Mouse (Mus musculus) forebrain, embryonic 12.5 days (tissue): ENCODE data around the gene Atp13a4. TPM values are rescaled to one million over a fixed set of nuclear protein-coding genes. Genes with fewer than 3 reads are reported as not detected.

Source experiments
- ATAC-seq: fragments of 200-750 bp; cut with Nextera tagmentation; 2 replicates; pipeline ENCODE4 v1.8.0; 2017; ENCODE audit warnings: moderate TSS enrichment; ENCODE audit not compliant: low FRiP score
- H3K27ac ChIP-seq: fragments of 300-500 bp; sonication (generic); 2 replicates; pipeline ENCODE4 v1.5.1; 2016; ENCODE audit warnings: mild to moderate bottlenecking
- H3K27me3 ChIP-seq: fragments of 300-500 bp; sonication (generic); 2 replicates; pipeline ENCODE4 v1.6.1; 2016; ENCODE audit warnings: mild to moderate bottlenecking
- H3K36me3 ChIP-seq: fragments of 300-500 bp; sonication (generic); replicated peaks from 2 replicates; pipeline ENCODE4 v1.6.1; 2016; ENCODE audit warnings: mild to moderate bottlenecking
- H3K4me1 ChIP-seq: fragments of 300-500 bp; sonication (generic); 2 replicates; pipeline ENCODE4 v1.6.1; 2016
- H3K4me2 ChIP-seq: fragments of 300-500 bp; sonication (generic); 2 replicates; pipeline ENCODE4 v1.6.1; 2016; ENCODE audit warnings: mild to moderate bottlenecking, moderate library complexity
- H3K4me3 ChIP-seq: fragments of 300-500 bp; sonication (generic); replicated peaks from 2 replicates; pipeline ENCODE4 v1.5.1; 2016; ENCODE audit warnings: mild to moderate bottlenecking
- H3K9ac ChIP-seq: fragments of 300-500 bp; sonication (generic); 2 replicates; pipeline ENCODE4 v1.6.1; 2016; ENCODE audit warnings: mild to moderate bottlenecking
- H3K9me3 ChIP-seq: fragments of 300-500 bp; sonication (generic); 2 replicates; pipeline ENCODE4 v1.6.1; 2016
- WGBS: fragments of 180-500 bp; shearing (Covaris S2); methylation state at CpG from one replicate; pipeline ENCODE4 v1.1.7; 2016; 5-methylcytosine and 5-hydroxymethylcytosine counted together
- polyA plus RNA-seq: library from polyadenylated mRNA; unstranded; fragments of >200 nt; fragmentation: Nextera tagmentation; extraction: Ambion mirVana; gene quantifications from 2 replicates; pipeline ENCODE4 v1.2.1, GENCODE M21; 2016

Atp13a4 gene
- polyA plus RNA-seq, 1 experiment from 2014 or later = 0.24 TPM

DNA sequence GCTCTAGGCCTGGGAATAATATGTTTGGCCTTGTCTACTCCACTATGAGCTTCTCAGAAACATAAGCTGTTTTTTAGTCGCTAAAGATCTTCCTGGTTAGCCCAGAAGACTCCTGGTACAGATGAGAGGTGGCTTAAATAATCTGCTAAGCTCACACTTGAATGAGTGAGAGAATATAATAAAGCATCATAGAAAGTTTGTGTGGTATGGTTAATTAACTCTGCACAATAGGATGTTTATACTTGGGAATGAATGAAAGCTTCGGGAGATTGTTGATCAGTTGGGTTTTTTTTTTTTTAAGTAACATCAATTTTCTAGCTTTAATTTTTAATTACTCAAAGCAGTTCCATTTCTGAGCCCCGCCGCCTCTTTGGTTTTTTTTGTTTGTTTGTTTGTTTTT lies 8.8 kb downstream of the Atp13a4 start:
- H3K9ac ChIP-seq = no peak overlapping the region
- WGBS = 76% methylated on average over 4 of the region's 4 CpGs

DNA sequence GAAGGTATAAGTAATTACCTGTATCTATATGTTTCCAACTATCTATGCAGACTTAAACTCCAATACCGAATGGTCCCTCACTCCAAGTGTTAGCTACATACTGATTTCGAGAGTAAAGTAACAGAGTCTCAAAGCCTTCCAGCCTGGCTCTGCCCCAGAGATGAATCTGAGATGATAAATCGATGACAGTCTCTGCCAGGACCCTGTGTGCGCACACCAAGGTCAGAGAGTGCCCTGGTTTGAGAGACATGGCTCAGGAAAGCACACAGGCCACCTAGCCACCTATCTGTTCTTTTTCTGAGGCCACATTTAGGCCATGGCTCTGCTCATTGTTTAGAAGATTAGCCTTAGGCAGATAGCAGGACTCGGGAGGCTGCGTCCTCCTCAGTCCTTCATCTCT lies 11.0 kb downstream of the Atp13a4 start:
- no peaks in the 10 kb centered on the region for H3K9me3 ChIP-seq
- WGBS = 85% methylated on average over 6 of the region's 6 CpGs

More for the DNA sequence above, 8.8 kb downstream of the Atp13a4 start:
- no peaks in the 10 kb centered on the region for H3K27me3 ChIP-seq
- H3K4me2 ChIP-seq = no peak overlapping the region
- no peaks in the 10 kb centered on the region; the same call in 1 of the 2 replicates for H3K4me1 ChIP-seq
- no peaks in the 10 kb centered on the region for H3K36me3 ChIP-seq
- H3K27ac ChIP-seq = no peak overlapping the region
- ATAC-seq = no peak
- H3K4me3 ChIP-seq = no peak overlapping the region
- no peaks in the 10 kb centered on the region for H3K9me3 ChIP-seq

DNA sequence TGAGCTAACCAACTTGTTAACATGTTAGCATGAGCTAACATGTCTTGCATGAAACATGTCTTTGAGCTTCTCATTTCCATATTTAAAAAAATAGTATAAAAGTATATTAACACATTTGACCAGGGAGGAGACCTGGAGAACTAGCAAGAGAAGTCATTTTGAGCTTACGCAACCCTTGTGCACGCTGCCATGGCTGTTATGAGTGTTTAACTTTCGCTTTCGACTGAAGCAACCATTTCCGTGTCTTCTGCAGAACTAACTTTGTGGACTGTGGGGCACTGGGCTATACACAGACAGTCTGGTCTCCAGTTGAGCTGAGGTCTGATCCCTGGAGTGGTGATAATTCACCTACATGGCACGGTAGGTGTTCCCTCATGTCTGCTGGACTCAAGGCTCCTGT lies 17.6 kb downstream of the Atp13a4 start:
- WGBS = 93% methylated on average over 6 of the region's 6 CpGs
- Histone ChIP-seq H3K27me3 (no peaks in the 10 kb centered on the region), H3K36me3 (no peaks in the 10 kb centered on the region), H3K4me2 (no peak overlapping the region), H3K27ac (no peak overlapping the region), H3K4me1 (no peaks in the 10 kb centered on the region), H3K9ac (no peak overlapping the region), H3K4me3 (no peak overlapping the region), H3K9me3 (no peaks in the 10 kb centered on the region)
- ATAC-seq = no peak

More for the DNA sequence above, 11.0 kb downstream of the Atp13a4 start:
- Histone ChIP-seq H3K4me3 (no peak overlapping the region), H3K9ac (no peak overlapping the region), H3K36me3 (no peaks in the 10 kb centered on the region), H3K4me2 (no peak overlapping the region), H3K27ac (no peak overlapping the region), H3K4me1 (no peaks in the 10 kb centered on the region; the same call in 1 of the 2 replicates), H3K27me3 (no peaks in the 10 kb centered on the region)
- no peak for ATAC-seq

DNA sequence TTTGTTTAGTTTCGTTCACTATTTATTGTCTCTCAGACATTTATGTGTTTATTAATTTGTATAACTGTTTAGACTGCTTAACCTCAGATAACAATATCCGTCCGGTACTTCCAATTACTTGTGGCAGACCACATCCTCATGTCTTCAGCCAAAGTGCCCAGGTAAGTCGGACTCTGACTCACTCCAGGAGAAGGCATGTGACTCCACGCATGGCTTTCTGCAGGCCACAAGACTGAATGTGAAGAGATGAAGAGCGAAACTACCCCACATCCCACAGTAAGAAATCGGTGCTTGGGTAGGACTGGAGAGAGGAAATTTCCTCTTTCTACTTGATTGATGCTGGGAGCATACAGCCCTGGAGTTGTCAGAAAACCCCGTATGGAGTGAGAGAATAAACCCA lies 18.1 kb downstream of the Atp13a4 start:
- no peaks in the 10 kb centered on the region for H3K36me3 ChIP-seq
- no peaks in the 10 kb centered on the region for H3K4me1 ChIP-seq
- WGBS = 90% methylated on average over 8 of the region's 8 CpGs
- H3K4me3 ChIP-seq = no peak overlapping the region
- H3K9ac ChIP-seq = no peak overlapping the region
- no peak overlapping the region for H3K27ac ChIP-seq
- no peak overlapping the region for H3K4me2 ChIP-seq
- H3K9me3 ChIP-seq = no peaks in the 10 kb centered on the region
- ATAC-seq = no peak
- H3K27me3 ChIP-seq = no peaks in the 10 kb centered on the region

DNA sequence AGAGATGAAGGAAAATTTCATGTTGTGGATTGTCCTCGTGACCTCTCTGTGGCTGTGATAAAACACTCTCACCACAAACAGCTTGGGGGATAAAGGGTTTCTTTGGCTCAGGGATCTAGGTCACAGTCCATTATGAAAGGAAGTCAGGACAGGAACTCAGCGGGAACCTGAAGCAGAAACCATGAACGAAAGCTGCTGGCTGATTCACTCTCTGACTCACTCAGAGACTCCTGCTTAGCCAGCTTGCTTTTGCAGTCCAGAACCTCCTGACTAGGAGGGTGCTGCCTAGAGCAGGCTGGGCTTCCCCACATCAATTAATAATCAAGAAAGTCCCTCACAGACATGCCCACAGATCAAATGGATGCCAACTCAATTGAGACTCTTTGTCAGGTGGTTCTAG lies 32.2 kb downstream of the Atp13a4 start:
- H3K9me3 ChIP-seq = no peaks in the 10 kb centered on the region
- H3K4me3 ChIP-seq = no peak overlapping the region
- H3K27me3 ChIP-seq = no peaks in the 10 kb centered on the region
- no peak overlapping the region for H3K27ac ChIP-seq
- no peak overlapping the region for H3K9ac ChIP-seq
- 75% methylated on average over 3 of the region's 3 CpGs for WGBS
- no peak for ATAC-seq
- H3K4me2 ChIP-seq = no peak overlapping the region
- H3K4me1 ChIP-seq = no peaks in the 10 kb centered on the region
- no peaks in the 10 kb centered on the region for H3K36me3 ChIP-seq

DNA sequence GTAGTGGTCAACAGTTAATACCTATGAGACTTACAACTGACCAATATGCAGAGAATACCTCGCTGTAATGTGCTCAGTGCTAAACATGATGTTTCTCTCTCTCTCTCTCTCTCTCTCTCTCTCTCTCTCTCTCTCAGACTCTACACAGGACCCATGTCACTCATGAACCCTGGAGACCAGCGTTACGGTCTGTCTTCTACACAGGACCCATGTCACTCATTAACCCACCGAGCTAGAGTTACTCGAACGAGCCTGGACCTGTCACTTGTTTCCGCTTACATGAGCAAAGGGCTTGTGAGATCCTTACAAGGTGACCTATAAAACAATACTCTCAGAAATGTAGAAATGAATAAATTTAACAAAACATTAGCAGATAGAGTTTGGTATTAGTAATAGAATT lies 33.9 kb downstream of the Atp13a4 start:
- no peaks in the 10 kb centered on the region for H3K4me1 ChIP-seq
- H3K9ac ChIP-seq = no peak overlapping the region
- no peaks in the 10 kb centered on the region for H3K27me3 ChIP-seq
- no peak overlapping the region for H3K4me2 ChIP-seq
- H3K27ac ChIP-seq = no peak overlapping the region
- H3K4me3 ChIP-seq = no peak overlapping the region
- no peaks in the 10 kb centered on the region for H3K36me3 ChIP-seq
- 89% methylated on average over 7 of the region's 7 CpGs for WGBS
- H3K9me3 ChIP-seq = no peaks in the 10 kb centered on the region
- ATAC-seq = no peak

DNA sequence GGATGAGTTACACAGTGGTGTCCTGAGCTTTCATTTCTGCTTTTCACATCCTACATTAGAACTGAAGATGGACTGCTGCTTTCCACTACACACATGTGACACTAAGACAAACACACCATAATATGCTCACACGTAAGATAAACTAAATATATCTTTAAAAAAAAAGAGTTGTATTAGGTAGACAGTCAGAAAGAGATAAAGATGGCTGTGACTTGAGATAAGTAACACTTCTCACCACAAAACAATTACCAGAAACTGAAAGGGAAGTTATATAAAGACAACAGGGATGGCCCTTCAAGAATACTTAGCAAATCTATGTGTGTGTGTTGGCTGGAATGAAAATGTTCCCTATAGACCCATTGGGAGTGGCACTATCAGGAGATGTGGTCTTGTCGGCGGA lies 34.8 kb downstream of the Atp13a4 start:
- Histone ChIP-seq H3K9me3 (no peaks in the 10 kb centered on the region), H3K36me3 (no peaks in the 10 kb centered on the region), H3K9ac (no peak overlapping the region), H3K4me2 (no peak overlapping the region), H3K4me3 (no peak overlapping the region), H3K27me3 (no peaks in the 10 kb centered on the region), H3K4me1 (no peaks in the 10 kb centered on the region), H3K27ac (no peak overlapping the region)
- no peak for ATAC-seq
- WGBS = 96% methylated on average over 3 of the region's 3 CpGs

DNA sequence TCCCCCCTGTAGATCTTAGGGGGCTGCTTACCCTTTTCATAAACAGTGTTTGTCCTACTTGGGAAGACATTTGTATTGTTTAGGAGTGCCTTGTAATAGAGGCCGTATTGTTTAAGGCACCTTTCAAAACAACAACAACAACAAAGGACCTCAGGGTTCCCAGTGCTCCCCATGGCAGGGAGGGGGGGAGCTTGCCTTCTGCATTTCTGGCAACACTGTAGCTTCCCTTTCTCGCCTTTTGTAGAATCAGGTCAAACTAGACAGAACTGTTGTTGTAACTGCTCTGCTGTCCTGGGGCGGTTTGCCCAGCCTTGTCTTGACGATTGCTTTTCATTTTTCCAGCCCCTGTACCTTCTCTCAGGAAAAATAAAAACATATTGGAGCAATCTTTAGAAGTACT lies 40.0 kb downstream of the Atp13a4 start:
- 80% methylated on average over 4 of the region's 4 CpGs for WGBS
- H3K4me1 ChIP-seq = no peaks in the 10 kb centered on the region
- H3K36me3 ChIP-seq = no peaks in the 10 kb centered on the region
- no peak overlapping the region for H3K4me3 ChIP-seq
- no peak overlapping the region for H3K9ac ChIP-seq
- H3K27ac ChIP-seq = no peak overlapping the region
- H3K9me3 ChIP-seq = no peaks in the 10 kb centered on the region
- ATAC-seq = no peak
- H3K4me2 ChIP-seq = no peak overlapping the region
- no peaks in the 10 kb centered on the region for H3K27me3 ChIP-seq

DNA sequence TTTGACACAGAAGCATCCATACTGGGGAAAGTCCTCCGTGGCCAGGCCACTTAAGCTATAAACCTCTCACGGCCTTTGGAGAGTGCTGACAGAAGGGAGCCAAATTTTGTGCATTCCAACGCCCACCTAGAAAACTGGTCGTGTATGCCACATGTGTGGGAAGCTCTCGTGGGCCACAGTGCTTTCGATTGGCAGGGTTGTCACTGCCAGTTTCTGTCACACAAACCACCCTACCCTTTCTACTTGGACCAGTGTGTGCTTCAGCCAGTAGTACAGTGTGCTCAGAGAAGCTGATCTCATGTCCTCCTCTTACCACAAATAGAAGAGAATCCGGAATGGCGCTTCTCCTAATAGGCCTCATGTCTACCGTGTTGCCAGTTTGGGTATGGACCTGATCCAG lies 40.5 kb downstream of the Atp13a4 start:
- no peak overlapping the region for H3K9ac ChIP-seq
- no peak overlapping the region for H3K27ac ChIP-seq
- H3K36me3 ChIP-seq = no peaks in the 10 kb centered on the region
- ATAC-seq = no peak
- no peaks in the 10 kb centered on the region for H3K27me3 ChIP-seq
- no peak overlapping the region for H3K4me3 ChIP-seq
- WGBS = 83% methylated on average over 9 of the region's 9 CpGs
- H3K4me1 ChIP-seq = no peaks in the 10 kb centered on the region
- no peak overlapping the region for H3K4me2 ChIP-seq
- H3K9me3 ChIP-seq = no peaks in the 10 kb centered on the region

DNA sequence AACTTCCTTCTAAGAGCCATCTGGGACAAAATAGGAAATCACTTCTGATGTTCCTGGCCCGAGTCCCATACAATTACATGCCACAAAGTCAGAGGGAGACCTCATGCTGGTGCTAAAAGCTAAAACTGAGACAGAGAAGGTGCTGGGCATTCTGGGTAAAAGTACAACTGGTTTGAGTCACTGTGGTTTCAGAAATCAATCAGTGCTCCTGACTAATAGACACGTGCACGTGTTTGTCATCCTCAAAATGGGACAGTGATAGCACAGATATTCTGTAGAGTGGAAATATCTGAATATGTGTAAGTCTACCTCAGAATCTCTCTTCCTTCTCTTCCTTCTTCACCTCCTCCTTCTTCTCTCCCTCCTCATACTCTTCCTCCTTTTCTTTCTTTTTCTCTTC lies 53.6 kb downstream of the Atp13a4 start:
- Histone ChIP-seq H3K27me3 (no peaks in the 10 kb centered on the region), H3K4me3 (no peak overlapping the region), H3K9me3 (no peaks in the 10 kb centered on the region), H3K36me3 (no peaks in the 10 kb centered on the region), H3K27ac (no peak overlapping the region), H3K4me1 (no peaks in the 10 kb centered on the region), H3K9ac (no peak overlapping the region), H3K4me2 (no peak overlapping the region)
- 82% methylated on average over 3 of the region's 3 CpGs for WGBS
- ATAC-seq = no peak

DNA sequence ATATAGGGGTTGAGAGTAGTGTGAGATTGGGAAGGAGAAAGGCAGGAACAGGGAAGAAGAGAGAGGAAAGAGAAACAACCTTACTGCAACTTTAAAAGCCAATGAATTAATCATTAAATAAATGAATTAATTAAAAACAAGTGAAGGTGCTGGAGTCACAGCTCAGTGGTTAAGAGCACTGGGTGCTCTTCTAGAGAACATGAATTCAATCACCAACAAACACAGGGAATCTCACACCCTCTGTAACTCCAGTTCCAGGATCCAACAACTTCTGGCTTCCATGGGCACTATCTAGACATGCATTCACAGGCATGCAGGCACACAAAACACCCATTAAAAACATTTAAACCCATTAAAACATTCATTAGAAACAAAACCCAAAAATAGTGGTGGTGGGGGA lies 63.2 kb downstream of the Atp13a4 start:
- H3K4me3 ChIP-seq = no peak overlapping the region
- no peaks in the 10 kb centered on the region for H3K36me3 ChIP-seq
- no peaks in the 10 kb centered on the region for H3K4me1 ChIP-seq
- ATAC-seq = no peak
- no peak overlapping the region for H3K4me2 ChIP-seq
- no peak overlapping the region for H3K9ac ChIP-seq
- no peaks in the 10 kb centered on the region for H3K9me3 ChIP-seq
- no peaks in the 10 kb centered on the region for H3K27me3 ChIP-seq
- no peak overlapping the region for H3K27ac ChIP-seq

DNA sequence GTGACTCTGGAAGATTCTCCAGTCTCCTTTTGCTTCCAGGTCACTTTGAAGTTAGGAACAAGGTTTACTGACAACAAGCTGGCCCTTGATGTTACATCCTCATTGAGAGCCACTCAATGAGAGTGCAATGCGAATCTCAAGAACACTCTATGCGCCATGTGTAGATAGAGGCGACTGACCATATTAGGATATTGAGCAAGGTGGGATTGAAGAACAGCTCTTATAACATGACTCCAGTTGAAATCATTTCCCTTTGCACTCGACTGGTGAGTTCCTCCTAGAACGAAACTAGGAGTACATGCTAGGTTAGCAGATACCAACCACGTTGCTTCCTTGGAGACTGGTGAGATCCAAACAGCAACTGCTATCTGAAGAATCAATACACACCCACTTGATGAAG lies 64.3 kb downstream of the Atp13a4 start:
- ATAC-seq = no peak

DNA sequence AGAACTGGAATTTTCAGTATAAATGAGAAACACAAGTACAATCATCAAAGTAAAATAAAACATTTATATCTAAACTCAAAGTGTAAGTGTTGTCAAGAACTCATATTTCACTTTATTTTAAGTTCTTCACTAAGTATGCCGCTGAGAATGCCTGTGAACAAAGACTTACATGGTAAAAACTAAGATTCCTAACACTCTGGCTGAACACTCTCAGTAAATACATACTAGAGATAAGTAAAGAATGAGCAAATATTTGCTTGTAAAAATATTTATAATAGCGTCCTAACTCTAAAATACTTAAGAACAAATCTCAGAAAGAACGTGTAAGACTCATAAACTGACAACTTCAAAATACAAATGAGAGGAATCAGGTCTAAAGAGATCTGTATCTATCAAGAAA lies 80.9 kb downstream of the Atp13a4 start:
- Histone ChIP-seq H3K9ac (no peak overlapping the region), H3K27ac (no peak overlapping the region), H3K4me1 (no peaks in the 10 kb centered on the region), H3K27me3 (no peaks in the 10 kb centered on the region), H3K36me3 (no peaks in the 10 kb centered on the region), H3K4me3 (no peak overlapping the region), H3K4me2 (no peak overlapping the region), H3K9me3 (no peaks in the 10 kb centered on the region)
- 85% methylated on average over 3 of the region's 3 CpGs for WGBS
- no peak for ATAC-seq

More for the DNA sequence above, 64.3 kb downstream of the Atp13a4 start:
- Histone ChIP-seq H3K27me3 (no peaks in the 10 kb centered on the region), H3K4me2 (no peak overlapping the region), H3K9ac (no peak overlapping the region), H3K27ac (no peak overlapping the region), H3K36me3 (no peaks in the 10 kb centered on the region), H3K9me3 (no peaks in the 10 kb centered on the region), H3K4me3 (no peak overlapping the region), H3K4me1 (no peaks in the 10 kb centered on the region)
- 93% methylated on average over 6 of the region's 6 CpGs for WGBS

DNA sequence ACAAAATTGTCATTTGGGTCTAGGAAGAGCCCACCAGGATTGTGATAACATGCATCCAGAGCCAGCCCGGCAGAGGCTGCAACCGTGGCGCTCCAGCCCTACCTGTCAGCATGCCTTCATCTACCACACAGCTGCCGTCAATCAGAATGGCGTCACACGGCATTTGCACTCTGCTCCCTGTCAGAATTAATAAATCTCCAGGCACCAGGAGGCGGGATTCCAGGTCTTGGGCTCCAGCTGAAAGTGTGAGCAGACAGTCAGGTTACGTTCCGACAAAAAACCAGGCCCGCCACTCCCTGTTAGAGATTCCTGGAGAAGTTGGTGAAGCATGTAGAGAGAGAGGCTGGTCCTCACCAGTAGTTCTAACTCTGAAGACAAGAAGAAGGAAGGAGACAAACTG lies 85.3 kb downstream of the Atp13a4 start:
- no peak for ATAC-seq

More for the DNA sequence above, 85.3 kb downstream of the Atp13a4 start:
- Histone ChIP-seq H3K36me3 (no peaks in the 10 kb centered on the region), H3K9ac (no peak overlapping the region), H3K4me3 (no peak overlapping the region), H3K27me3 (no peaks in the 10 kb centered on the region), H3K27ac (no peak overlapping the region), H3K4me2 (no peak overlapping the region), H3K9me3 (no peaks in the 10 kb centered on the region), H3K4me1 (no peaks in the 10 kb centered on the region)
- WGBS = 86% methylated on average over 10 of the region's 10 CpGs
